Mouse (Mus musculus): ENCODE results near the gene Myoz2. TPM values are rescaled to one million over a fixed set of nuclear protein-coding genes. Genes with fewer than 3 reads are reported as not detected.

Myoz2 gene
- polyA plus RNA-seq (2012; rRNA removed): 0.22 TPM in 1 of 2 replicates, not detected in the other

DNA sequence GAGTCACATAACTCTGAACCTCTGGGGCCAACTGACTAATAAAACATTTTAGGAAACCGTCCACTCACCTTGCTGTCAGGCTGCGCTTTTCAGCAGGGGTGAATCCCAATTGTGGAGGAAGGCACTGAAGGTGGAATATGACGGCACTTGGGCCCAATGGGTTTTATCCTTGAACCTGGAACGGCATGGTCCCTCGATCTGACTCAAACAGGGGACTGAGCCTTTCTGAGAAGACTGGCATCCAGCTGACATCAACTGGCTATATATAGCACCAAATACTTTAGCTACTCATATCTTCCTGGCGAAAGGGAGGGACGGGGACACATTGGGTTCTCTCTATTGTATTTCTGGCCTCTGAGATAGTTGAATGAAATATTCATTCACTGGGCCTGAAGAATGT lies at the start of gene Myoz2:
Myoz2 (minus strand) TSS at position 264 of the 400 bp plus-strand sequence.

DNA sequence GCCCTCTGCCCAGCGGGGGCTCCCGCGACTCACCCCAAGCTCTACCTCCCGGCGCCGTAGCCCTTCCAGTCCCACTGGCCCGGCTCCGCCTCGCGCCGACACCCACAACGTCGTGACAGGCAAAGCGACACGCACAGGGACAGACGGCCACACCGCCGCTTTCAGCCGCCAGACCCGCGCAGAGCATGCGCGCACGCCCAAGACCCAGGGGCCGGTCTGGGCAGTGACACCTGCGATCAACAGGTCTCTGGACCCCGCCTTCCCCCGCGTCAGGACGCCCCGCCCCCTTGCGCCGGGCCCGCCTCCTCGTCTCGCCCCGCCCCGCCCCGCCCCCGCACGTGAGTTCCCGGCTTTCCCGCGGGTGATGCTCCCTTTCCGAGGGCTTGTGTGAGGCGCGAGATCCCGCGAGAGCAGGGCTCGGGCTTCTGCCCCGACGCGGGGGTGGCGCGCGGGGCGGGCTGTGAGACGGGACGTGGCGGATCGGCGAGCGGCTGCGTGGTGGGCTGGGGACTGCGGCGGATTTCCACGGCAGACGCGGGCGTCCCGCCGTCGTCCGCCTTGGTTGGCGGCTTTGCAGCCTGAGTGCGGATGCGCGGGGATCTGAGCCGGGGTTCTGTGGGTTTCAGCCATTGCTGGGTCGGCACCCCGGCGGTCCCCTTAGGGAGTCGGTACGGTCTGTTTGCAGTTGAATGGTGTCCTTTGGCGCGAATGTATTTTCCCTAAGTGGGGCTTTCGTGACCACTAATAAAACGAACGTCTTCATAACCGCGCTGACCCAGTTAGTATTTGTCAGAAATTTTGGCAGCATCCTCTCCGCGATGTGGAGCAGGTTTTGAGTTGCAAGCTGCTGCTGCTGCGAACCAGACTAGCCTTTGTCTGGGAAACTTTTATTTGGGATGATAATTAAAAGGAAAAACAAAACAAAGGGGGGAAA lies 50.3 kb downstream of the Myoz2 start, which contains the start of gene Usp53:
Usp53 (minus strand) TSS at position 262 of the 934 bp plus-strand sequence.

Other genes with a start within 250 kb of the Myoz2 start
- gene Fabp2, start 139.9 kb downstream of the Myoz2 start, polyA plus RNA-seq (2012; rRNA removed): 11.6 and 20.2 TPM in 2 replicates
- not detected in 2 replicates for gene Gm10959, start 115.7 kb downstream of the Myoz2 start, polyA plus RNA-seq (2012; rRNA removed)
- 64.6 and 67.7 TPM in 2 replicates for gene 1810037I17Rik, start 110.8 kb downstream of the Myoz2 start, polyA plus RNA-seq (2012; rRNA removed)
- 10.0 and 10.3 TPM in 2 replicates for gene Usp53, start 50.5 kb downstream of the Myoz2 start, polyA plus RNA-seq (2012; rRNA removed)
- gene Synpo2, start 201.1 kb upstream of the Myoz2 start, polyA plus RNA-seq (2012; rRNA removed): 43.7 and 48.2 TPM in 2 replicates
- gene Sec24d, start 232.4 kb upstream of the Myoz2 start, polyA plus RNA-seq (2012; rRNA removed): 84.6 and 86.9 TPM in 2 replicates

Measured in colon, adult 2 months (tissue).